8 mouse cellular contexts compared by ENCODE assay signal in the genomic region with DNA sequence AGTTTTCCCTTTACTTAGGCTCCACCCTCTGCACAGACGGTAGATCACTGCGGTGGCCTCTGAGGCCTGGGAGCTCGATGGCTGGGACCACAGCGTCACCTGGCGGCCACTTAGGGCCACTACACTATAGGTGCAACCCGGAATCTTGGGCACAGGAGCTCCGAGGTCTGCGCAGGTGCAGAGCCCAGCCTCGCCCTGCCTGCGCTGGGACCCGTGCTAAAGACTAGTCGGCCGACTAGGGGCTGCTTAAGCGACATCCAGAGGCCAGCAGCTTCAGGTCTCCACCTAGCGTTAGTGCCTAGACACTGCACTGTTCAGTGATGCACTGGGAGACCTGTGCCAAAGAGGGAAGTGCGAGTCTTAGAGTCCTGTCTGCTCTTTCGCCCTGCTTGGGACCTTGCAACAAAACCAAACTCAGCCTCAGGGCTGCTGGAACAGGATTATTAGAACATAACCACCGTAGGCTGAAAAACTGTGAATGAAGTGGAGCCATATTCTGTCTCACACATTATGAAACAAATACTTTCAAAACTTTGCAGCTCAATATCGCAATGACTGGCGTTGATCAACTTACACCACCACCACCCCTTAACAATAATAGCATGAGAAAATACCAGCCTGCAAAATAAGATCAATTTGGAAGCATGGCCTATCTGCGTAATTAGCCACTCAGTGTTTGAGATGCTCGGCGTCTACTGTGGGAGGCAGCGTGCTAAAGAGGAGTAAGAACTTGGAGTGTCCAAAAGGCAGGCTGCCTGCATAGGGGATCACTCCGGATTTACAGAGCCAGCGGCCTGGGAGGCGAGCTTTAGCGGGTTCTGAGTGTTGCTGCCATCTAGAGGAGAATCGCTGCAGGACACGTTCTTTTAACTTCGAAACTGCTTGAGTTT. TPM values are rescaled to one million over a fixed set of nuclear protein-coding genes. Genes with fewer than 3 reads are reported as not detected.
DNase-seq lines count a peak whose midpoint lies in the region; ATAC-seq and TF ChIP-seq lines count a peak whose summit lies in the region.

No protein-coding gene starts in this region.

- no peaks in the 10 kb centered on the region for H3K36me3 ChIP-seq in megakaryocyte, embryonic 14.5 days (replicated peaks; ENCODE audit: low read length)

- peaks cover 20% of the 10 kb centered on the region for H3K27me3 ChIP-seq in megakaryocyte, embryonic 14.5 days (replicated peaks)

- peak; percentile 64 for DNase-seq in gastrocnemius, adult 8-10 months (ENCODE audit: low spot score in 2 of 2)
- peak; percentile 96 for DNase-seq in induced T-regulatory cell, adult 2 months (ENCODE audit: low read depth)
- peak; percentile 65 for DNase-seq in left cerebral cortex, adult 8-10 months (ENCODE audit: low spot score in 2 of 2)
- DNase-seq in right cerebral cortex, postnatal 10 days (ENCODE audit: low spot score in 2 of 2) = peak; percentile 85 to 90
- DNase-seq in urinary bladder, postnatal 14 days (ENCODE audit: low spot score) = peak; percentile 86

- H3K4me1 ChIP-seq in cortical plate, adult 2 months (ENCODE audit: control insufficient read depth, insufficient read depth, low read length) = no peaks in the 10 kb centered on the region
- peaks cover 14% of the 10 kb centered on the region for H3K4me1 ChIP-seq in megakaryocyte, embryonic 14.5 days

- peak; percentile 80 for TF ChIP-seq CTCF in cortical plate, adult 2 months (IDR thresholded peaks at IDR 0.05; ENCODE audit: extremely low read depth, insufficient read depth, low read length)

- no peak for TF ChIP-seq POLR2A in cortical plate, adult 2 months (IDR thresholded peaks at IDR 0.05; ENCODE audit: extremely low read depth, insufficient read depth, low read length)

- H3K27ac ChIP-seq in cortical plate, adult 2 months (ENCODE audit: insufficient read depth, low read length) = no peak overlapping the region

- H3K4me3 ChIP-seq in cortical plate, adult 2 months (ENCODE audit: insufficient read depth, low read length) = no peak overlapping the region
- peak overlapping the region; percentile 6 for H3K4me3 ChIP-seq in megakaryocyte, embryonic 14.5 days (replicated peaks)

- peaks cover 7% of the 10 kb centered on the region for H3K9me3 ChIP-seq in megakaryocyte, embryonic 14.5 days

- ATAC-seq in activated CD4-positive, CD25-positive, alpha-beta regulatory T cell, adult 4 months = peak; percentile 97

RNA-seq across cellular contexts. Expression of a gene that starts 19.8 kb away (rescaled TPM):
- 10 to 100 TPM; 23.3 to 30.0 TPM for polyA plus RNA-seq in activated CD4-positive, CD25-positive, alpha-beta regulatory T cell, adult 4 months (2017; shearing (Covaris generic))
- 0.28 and 0.63 TPM in 2 replicates for polyA plus RNA-seq in cortical plate, adult 2 months (2012; rRNA removed)
- under 1 TPM in 3 of 4 experiments, not detected in 1; 0.02 to 0.38 (median 0.10) TPM for total RNA-seq in gastrocnemius, adult 8-10 months (2022)
- total RNA-seq in left cerebral cortex, adult 8-10 months (2022) = 1 to 10 TPM in 2 of 4 experiments, under 1 TPM in 2; 0.52 to 1.6 (median 0.84) TPM
- 2.3 and 2.9 TPM in 2 replicates for polyA plus RNA-seq in megakaryocyte, embryonic 14.5 days (2012; ENCODE audit: insufficient read depth, low replicate concordance)
